Mouse (Mus musculus): ENCODE measurements around the gene Ttll7.

DNA sequence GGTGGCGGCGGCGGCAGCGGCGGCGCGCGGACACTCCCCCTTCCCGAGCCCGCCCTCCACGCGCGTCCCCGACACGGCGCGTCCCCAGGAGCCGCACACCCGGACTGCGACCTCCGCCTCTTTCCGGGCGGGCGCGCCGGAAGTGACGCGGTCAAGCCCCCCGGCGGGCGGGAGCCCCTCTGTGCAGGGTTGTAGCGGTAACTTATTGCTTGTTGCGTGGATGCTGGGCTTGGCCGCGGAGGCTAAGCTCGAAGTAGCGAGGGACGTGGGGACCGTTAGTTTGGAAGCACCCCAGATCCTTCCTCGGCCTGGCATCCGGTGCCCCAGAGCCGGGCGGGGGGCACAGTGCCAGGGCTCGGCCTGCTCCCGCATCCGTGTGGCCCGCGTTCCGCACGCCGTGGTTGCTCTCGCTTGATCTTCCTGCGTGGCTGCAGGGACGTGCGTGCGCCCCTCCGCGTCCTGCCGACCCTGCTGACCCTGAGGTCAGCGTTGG lies 39.2 kb upstream of the Ttll7 start, which contains the start of gene Prkacb:
- TF ChIP-seq POLR2A (IDR thresholded peaks at IDR 0.05; ENCODE audit: low read depth, low read length) (no peak), CTCF (IDR thresholded peaks at IDR 0.05; ENCODE audit: extremely low read depth, insufficient read length, insufficient replicate concordance, low read depth, low read length) (no peak)

Measured in small intestine, adult 2 months (tissue).